Mouse (Mus musculus) limb, embryonic 13.5 days (tissue): Measurements from ENCODE around the gene Tnni3. TPM values are rescaled to one million over a fixed set of nuclear protein-coding genes. Genes with fewer than 3 reads are reported as not detected.

Experiments used
- ATAC-seq: fragments of 200-750 bp; cut with Nextera tagmentation; 2 replicates; pipeline ENCODE4 v1.8.0; 2017; ENCODE audit warnings: low read depth, moderate number of reproducible peaks, moderate TSS enrichment; ENCODE audit not compliant: low FRiP score
- H3K27ac ChIP-seq: fragments of 300-500 bp; sonication (generic); 2 replicates; pipeline ENCODE4 v1.5.1; 2015; ENCODE audit warnings: inconsistent platforms, mild to moderate bottlenecking, moderate library complexity
- H3K27me3 ChIP-seq: fragments of 300-500 bp; sonication (generic); 2 replicates; pipeline ENCODE4 v1.6.1; 2015; ENCODE audit warnings: mild to moderate bottlenecking, inconsistent platforms
- H3K36me3 ChIP-seq: fragments of 300-500 bp; sonication (generic); 2 replicates; pipeline ENCODE4 v1.6.1; 2015; ENCODE audit warnings: inconsistent platforms, mild to moderate bottlenecking, moderate library complexity
- H3K4me1 ChIP-seq: fragments of 300-500 bp; sonication (generic); 2 replicates; pipeline ENCODE4 v1.6.1; 2015; ENCODE audit warnings: inconsistent platforms
- H3K4me2 ChIP-seq: fragments of 300-500 bp; sonication (generic); replicated peaks from 2 replicates; pipeline ENCODE4 v1.6.1; 2015; ENCODE audit warnings: inconsistent platforms, mild to moderate bottlenecking, moderate library complexity
- H3K4me3 ChIP-seq: fragments of 300-500 bp; sonication (generic); 2 replicates; pipeline ENCODE4 v1.5.1; 2015; ENCODE audit warnings: moderate library complexity, mild to moderate bottlenecking, inconsistent platforms
- H3K9ac ChIP-seq: fragments of 300-500 bp; sonication (generic); 2 replicates; pipeline ENCODE4 v1.6.1; 2015; ENCODE audit warnings: mild to moderate bottlenecking, inconsistent platforms
- H3K9me3 ChIP-seq: fragments of 300-500 bp; sonication (generic); 2 replicates; pipeline ENCODE4 v1.6.1; 2016; ENCODE audit warnings: inconsistent platforms
- WGBS: fragments of 180-500 bp; shearing (Covaris S2); methylation state at CpG from one replicate; pipeline ENCODE4 v1.1.7; 2015; 5-methylcytosine and 5-hydroxymethylcytosine counted together
- polyA plus RNA-seq: library from polyadenylated mRNA; unstranded; fragments of >200 nt; fragmentation: Nextera tagmentation; extraction: Ambion mirVana; gene quantifications from 2 replicates; pipeline ENCODE4 v1.2.1, GENCODE M21; 2015

Gene Tnni3
- polyA plus RNA-seq, 1 experiment from 2014 or later: 4.9 TPM

- H3K36me3 ChIP-seq: no peaks in the 10 kb centered on the region
- H3K4me2 ChIP-seq: no peak overlapping the region
- WGBS: 78% methylated on average over 4 of the region's 4 CpGs
- no peak overlapping the region for H3K27ac ChIP-seq
- no peak for ATAC-seq
- H3K9me3 ChIP-seq: no peaks in the 10 kb centered on the region
- peaks cover 28% of the 10 kb centered on the region for H3K4me1 ChIP-seq
- H3K4me3 ChIP-seq: no peak overlapping the region
- H3K27me3 ChIP-seq: no peaks in the 10 kb centered on the region
- no peak overlapping the region for H3K9ac ChIP-seq
Observed at GRCm38 (mm10) chr7:4503100-4503499, 20.9 kb downstream of the Tnni3 start.

DNA sequence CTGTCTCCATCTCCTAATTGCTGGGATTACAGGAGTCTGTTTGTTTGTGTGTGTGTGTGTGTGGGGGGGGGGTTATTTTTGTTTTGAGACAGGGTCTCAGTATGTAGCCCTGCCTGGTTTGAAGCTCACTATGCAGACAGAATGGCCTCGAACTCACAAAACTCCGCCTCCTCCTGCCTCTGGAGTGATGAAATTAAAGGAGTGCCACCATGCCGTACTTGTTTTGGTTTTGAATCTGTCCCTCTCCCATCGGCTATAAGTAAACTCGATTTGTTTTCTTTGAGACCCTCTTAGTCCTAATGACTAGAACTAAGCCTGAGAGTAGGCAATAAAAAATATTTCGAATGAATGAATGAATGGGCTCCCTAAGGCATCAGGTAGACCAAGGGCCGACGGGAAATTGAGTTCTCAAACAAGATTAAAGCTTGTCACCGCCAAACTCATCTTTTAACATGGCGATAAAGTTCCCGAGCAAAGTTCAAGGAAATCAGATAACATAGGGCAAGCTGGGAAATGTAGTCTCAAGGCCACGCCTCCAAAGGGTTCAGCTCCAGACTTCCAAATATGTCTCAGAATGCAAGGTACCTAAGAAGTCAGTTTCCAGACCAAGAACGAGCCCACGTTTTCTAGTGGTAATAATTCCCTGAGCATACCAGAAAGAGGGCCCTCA is 21.5 kb downstream of the Tnni3 start:
- peak overlapping the region; percentile 91 for H3K4me2 ChIP-seq
- H3K9ac ChIP-seq: no peak overlapping the region
- H3K4me3 ChIP-seq: peak overlapping the region; percentile 86
- no peaks in the 10 kb centered on the region for H3K27me3 ChIP-seq
- H3K27ac ChIP-seq: no peak overlapping the region
- H3K36me3 ChIP-seq: peaks cover 4% of the 10 kb centered on the region; the same call in 1 of the 2 replicates
- H3K9me3 ChIP-seq: no peaks in the 10 kb centered on the region
- H3K4me1 ChIP-seq: peaks cover 34% of the 10 kb centered on the region
- 10% methylated on average over 14 of the region's 14 CpGs for WGBS
- 0 out of 2 replicates have a peak, but pooled peaks have one; percentile 7 for ATAC-seq

- under 1% methylated on average over 61 of the region's 62 CpGs for WGBS
- Histone ChIP-seq H3K9me3 (no peaks in the 10 kb centered on the region), H3K27ac (peak within 1 kb of the TSS; percentile 88), H3K9ac (peak within 1 kb of the TSS; percentile 96), H3K27me3 (no peaks in the 10 kb centered on the region), H3K36me3 (peaks cover 11% of the 10 kb centered on the region), H3K4me2 (peak within 1 kb of the TSS; percentile 91), H3K4me1 (peaks cover 37% of the 10 kb centered on the region), H3K4me3 (peak within 1 kb of the TSS; percentile 86)
- ATAC-seq: peak; percentile 94
Observed at GRCm38 (mm10) chr7:4501558-4502397, 22.3 kb downstream of the Tnni3 start, which contains the start of gene Ppp1r12c. Gene Ppp1r12c, minus strand, starts transcription at chr7:4501680.

DNA sequence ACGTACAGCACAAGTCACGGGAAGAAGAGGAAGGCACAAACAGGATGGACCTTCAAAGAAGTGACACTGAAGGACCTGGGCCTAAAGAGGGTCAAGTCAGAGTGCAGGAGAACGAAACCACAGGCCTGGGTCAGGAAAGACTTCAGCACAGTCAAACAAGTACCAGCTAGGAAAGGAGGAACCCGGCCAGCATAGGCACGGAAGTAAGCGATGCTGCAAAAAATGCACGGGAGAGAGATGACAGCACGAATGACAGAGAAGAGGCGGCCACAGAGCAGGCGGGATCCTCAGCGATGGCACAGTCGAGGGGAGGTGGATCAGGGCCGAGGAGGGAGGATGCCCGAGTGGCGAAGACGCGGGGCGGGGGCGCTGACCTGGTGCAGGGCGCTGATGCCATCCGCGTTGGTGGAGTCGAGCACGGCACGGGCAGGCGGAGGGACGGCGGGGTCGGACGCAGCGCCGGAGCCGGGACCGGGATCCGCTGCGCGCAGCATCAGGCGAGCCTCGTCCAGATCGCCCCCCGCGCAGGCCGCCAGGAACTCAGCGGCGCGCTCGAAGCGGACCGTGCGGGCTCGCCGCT is 23.0 kb downstream of the Tnni3 start:
- peaks cover 19% of the 10 kb centered on the region for H3K36me3 ChIP-seq
- WGBS: 0% methylated on average over 42 of the region's 52 CpGs
- H3K27me3 ChIP-seq: no peaks in the 10 kb centered on the region
- peak overlapping the region; percentile 86 for H3K4me3 ChIP-seq
- peak overlapping the region; percentile 88 for H3K27ac ChIP-seq
- H3K9me3 ChIP-seq: no peaks in the 10 kb centered on the region
- H3K9ac ChIP-seq: peak overlapping the region; percentile 96
- peak; percentile 52 for ATAC-seq
- H3K4me2 ChIP-seq: peak overlapping the region; percentile 91
- H3K4me1 ChIP-seq: peaks cover 37% of the 10 kb centered on the region

DNA sequence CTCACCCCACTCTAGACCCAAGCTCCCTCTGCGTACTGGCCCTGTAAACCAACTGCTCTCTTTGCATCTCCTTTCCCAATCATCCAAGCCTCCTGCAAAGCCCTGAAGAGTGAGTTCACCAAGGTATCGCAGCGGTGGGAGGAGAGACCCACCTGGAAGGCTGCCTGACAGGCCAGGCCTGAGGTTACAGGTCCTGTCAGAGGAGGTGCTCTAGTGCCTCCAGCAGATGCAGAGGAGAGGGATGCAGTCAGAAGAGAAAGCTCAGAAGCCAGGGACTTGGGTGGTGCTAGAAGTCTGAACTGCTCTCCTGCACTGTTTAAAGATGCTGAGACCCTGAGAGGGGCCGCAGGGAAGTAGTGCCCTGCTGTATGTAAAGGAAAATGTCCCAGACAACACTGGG is 25.0 kb downstream of the Tnni3 start:
- H3K4me3 ChIP-seq: peak overlapping the region; percentile 86
- 0 out of 2 replicates have a peak overlapping the region, but pooled peaks have one; percentile 6 for H3K27ac ChIP-seq
- no peaks in the 10 kb centered on the region for H3K9me3 ChIP-seq
- peaks cover 37% of the 10 kb centered on the region for H3K36me3 ChIP-seq
- ATAC-seq: no peak
- peaks cover 37% of the 10 kb centered on the region for H3K4me1 ChIP-seq
- no peaks in the 10 kb centered on the region for H3K27me3 ChIP-seq
- 81% methylated on average over 4 of the region's 4 CpGs for WGBS
- peak overlapping the region; percentile 91 for H3K4me2 ChIP-seq
- peak overlapping the region; percentile 59 for H3K9ac ChIP-seq

GRCm38 (mm10) chr7:4498251-4498650 is 25.8 kb downstream of the Tnni3 start:
- Histone ChIP-seq H3K36me3 (peaks cover 45% of the 10 kb centered on the region), H3K9ac (peak overlapping the region; percentile 59), H3K9me3 (no peaks in the 10 kb centered on the region), H3K4me2 (peak overlapping the region; percentile 91), H3K27ac (no peak overlapping the region; the same call in 1 of the 2 replicates), H3K4me3 (peak overlapping the region; percentile 86; the same call in 1 of the 2 replicates), H3K27me3 (no peaks in the 10 kb centered on the region), H3K4me1 (peaks cover 38% of the 10 kb centered on the region)
- 28% methylated on average over 9 of the region's 9 CpGs for WGBS
- no peak for ATAC-seq

DNA sequence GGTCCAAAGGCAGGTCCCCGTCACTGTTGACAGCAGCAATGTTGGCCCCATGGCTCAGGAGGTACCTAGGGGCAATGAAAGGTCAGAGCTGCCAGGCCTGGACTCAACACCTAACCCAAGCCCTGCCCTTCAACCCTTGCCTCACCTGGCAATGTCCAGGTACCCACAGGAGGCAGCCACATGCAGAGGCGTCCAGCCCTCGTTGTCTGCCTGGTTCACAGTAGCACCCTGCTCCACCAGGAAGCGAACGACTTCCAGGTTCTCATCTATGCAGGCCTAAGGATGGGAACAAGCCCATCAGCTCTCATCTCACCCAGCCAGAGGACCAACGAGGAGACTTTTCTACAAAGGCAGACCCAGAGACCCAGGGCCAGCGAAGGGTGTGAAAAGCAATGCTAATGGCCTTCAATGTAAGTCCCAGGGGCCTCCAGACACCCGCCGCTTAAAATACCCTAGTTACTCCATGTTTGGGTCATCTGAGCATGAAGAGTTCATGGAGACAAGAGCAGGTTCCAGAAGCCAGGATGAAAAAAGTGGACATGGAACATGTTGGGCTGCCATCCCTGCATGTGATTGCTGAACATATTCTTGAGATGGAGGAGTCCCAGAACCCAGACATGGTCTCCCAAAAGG is 26.6 kb downstream of the Tnni3 start:
- H3K4me3 ChIP-seq: no peak overlapping the region
- H3K27ac ChIP-seq: no peak overlapping the region
- ATAC-seq: no peak
- peaks cover 47% of the 10 kb centered on the region for H3K4me1 ChIP-seq
- H3K9ac ChIP-seq: no peak overlapping the region
- H3K9me3 ChIP-seq: no peaks in the 10 kb centered on the region
- H3K27me3 ChIP-seq: no peaks in the 10 kb centered on the region
- WGBS: 94% methylated on average over 9 of the region's 9 CpGs
- 0 out of 2 replicates have a peak overlapping the region, but pooled peaks have one; percentile 91 for H3K4me2 ChIP-seq
- peaks cover 54% of the 10 kb centered on the region for H3K36me3 ChIP-seq

DNA sequence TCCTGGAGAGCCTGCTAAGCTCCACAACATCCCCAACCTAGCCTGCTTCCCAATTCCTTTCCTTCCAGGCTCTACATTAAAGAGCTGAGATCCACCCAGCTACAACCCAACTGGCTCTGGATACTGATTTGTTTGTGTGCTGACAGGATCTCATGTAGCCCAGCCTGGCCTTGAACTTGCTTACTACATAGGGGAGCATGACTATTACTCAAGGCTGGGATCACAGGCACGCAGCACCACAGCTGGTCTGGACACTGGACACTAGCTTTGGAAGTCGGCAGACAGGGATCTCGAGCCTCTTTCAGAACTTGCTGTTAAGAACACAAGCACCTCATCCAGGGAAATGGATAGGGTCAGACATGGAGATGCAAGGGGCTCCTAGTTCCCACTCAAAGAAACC is 27.6 kb downstream of the Tnni3 start:
- Histone ChIP-seq H3K4me1 (peaks cover 50% of the 10 kb centered on the region), H3K9me3 (no peaks in the 10 kb centered on the region), H3K36me3 (peaks cover 61% of the 10 kb centered on the region), H3K4me3 (no peak overlapping the region), H3K4me2 (no peak overlapping the region), H3K27ac (no peak overlapping the region), H3K9ac (no peak overlapping the region), H3K27me3 (no peaks in the 10 kb centered on the region)
- WGBS: 94% methylated on average over 3 of the region's 3 CpGs
- no peak for ATAC-seq

GRCm38 (mm10) chr7:4493991-4494390 is 30.0 kb downstream of the Tnni3 start:
- no peaks in the 10 kb centered on the region for H3K27me3 ChIP-seq
- no peak overlapping the region for H3K4me3 ChIP-seq
- H3K4me1 ChIP-seq: peaks cover 31% of the 10 kb centered on the region
- H3K9me3 ChIP-seq: no peaks in the 10 kb centered on the region
- no peak overlapping the region for H3K27ac ChIP-seq
- 68% methylated on average over 1 of the region's 1 CpGs for WGBS
- no peak for ATAC-seq
- no peak overlapping the region for H3K4me2 ChIP-seq
- H3K36me3 ChIP-seq: peaks cover 75% of the 10 kb centered on the region
- no peak overlapping the region for H3K9ac ChIP-seq

DNA sequence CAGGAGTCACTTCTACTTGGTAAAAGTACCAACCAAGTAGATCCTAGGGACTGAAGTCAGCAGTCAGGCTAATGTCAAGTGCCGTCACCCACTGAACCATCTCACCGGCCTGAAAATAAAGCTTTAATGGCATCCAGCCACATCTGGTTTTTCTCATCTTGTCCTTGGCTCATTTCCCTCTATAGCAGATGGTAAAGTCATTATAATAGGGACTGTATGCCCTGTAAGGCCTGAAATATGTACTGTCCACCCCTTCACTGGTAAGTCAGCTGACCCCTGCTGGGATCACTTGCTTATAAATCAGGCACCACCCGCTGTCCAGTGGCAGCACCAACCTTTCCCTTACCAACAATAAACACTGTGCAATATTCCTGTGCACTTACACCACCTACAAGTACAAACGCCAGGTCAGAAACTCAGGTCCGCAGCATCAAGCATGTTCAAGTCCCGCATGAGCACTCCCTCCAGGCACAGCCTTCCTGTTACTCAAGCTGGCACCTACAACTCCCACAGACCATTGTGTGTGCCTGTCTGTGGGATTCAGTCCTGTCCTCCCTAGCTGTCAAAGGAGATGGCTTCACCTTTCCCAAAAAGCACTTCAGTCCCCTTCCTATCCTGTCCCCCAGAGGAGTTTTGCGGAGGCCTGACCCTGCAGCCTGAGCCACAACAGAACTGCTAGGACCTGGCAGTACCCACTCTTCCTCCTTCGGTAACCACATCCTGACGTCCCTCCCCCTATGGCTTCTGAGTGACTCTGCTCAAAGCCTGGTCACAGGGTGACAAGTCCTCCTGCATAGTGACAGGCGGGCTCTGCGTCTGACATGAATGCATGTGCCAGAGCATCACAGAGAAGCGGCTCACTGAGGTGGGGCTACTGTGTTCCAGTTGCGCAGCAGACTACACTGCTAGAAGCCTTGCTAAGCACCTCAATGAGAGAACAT is 31.5 kb downstream of the Tnni3 start:
- H3K27ac ChIP-seq: no peak overlapping the region; the same call in 1 of the 2 replicates
- H3K9me3 ChIP-seq: no peaks in the 10 kb centered on the region
- 73% methylated on average over 13 of the region's 13 CpGs for WGBS
- H3K36me3 ChIP-seq: peaks cover 85% of the 10 kb centered on the region
- no peaks in the 10 kb centered on the region for H3K27me3 ChIP-seq
- H3K9ac ChIP-seq: peak overlapping the region; percentile 25; the same call in 1 of the 2 replicates
- peaks cover 16% of the 10 kb centered on the region for H3K4me1 ChIP-seq
- no peak overlapping the region for H3K4me3 ChIP-seq
- no peak overlapping the region for H3K4me2 ChIP-seq
- ATAC-seq: peak; percentile 30; the same call in 1 of the 2 replicates

DNA sequence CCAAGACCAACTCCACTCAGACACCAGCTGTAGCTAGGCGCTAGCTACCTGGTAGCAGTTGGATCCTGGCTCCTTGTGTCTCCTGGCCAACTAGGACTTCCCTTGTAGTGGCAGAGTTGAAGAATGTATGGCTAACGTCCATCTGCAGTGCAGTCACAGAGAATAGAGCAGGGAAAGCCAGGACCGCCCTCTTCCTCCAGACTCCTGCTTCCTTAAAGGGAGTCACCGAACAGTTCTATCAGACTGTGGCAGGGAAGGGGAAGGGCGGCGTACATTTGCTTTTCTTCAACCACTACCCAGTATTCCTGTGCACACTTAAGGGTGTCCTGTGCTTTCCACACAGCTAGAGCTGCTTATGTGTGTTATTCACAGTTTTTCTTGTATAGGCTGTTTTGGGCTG is 32.7 kb downstream of the Tnni3 start:
- Histone ChIP-seq H3K27ac (no peak overlapping the region), H3K4me3 (no peak overlapping the region), H3K9me3 (no peaks in the 10 kb centered on the region), H3K27me3 (no peaks in the 10 kb centered on the region), H3K4me1 (peaks cover 13% of the 10 kb centered on the region), H3K36me3 (peaks cover 85% of the 10 kb centered on the region), H3K4me2 (no peak overlapping the region), H3K9ac (no peak overlapping the region)
- ATAC-seq: no peak
- 88% methylated on average over 6 of the region's 6 CpGs for WGBS
